Mouse (Mus musculus) megakaryocyte, embryonic 14.5 days (primary cell): ENCODE measurements around the gene Cnfn.

Experiments
- FLI1 ChIP-seq: IDR thresholded peaks from 2 replicates; pipeline ENCODE4 v1.6.1; 2012; ENCODE audit warnings: low read length, inconsistent platforms, mixed read lengths
- GATA1 ChIP-seq: IDR thresholded peaks from 3 replicates; pipeline ENCODE4 v1.6.1; 2012; ENCODE audit warnings: mixed read lengths, low read length, inconsistent platforms, borderline replicate concordance

DNA sequence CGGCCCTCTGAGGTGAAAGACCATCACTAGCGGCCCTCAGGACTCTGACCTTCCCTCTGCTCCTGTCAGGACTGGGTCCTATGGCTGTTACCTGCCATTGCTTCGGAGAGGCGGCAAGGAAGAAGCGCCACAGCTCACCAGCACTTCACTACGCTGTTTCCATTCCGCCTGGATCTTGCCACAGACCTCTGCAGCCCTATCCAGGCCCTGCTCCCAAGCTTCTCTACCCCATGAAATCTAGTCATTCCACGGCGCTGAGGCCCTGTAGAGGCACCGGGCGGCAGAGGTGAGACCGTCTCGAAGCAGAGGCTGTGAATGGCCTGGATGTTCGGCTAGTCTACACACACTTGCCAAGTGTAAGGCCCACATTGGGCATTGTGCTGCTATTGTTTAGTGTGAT, 27.1 kb upstream of the Cnfn start:
- TF ChIP-seq GATA1, result no peak
- no peak for TF ChIP-seq FLI1
